In the genomic region with DNA sequence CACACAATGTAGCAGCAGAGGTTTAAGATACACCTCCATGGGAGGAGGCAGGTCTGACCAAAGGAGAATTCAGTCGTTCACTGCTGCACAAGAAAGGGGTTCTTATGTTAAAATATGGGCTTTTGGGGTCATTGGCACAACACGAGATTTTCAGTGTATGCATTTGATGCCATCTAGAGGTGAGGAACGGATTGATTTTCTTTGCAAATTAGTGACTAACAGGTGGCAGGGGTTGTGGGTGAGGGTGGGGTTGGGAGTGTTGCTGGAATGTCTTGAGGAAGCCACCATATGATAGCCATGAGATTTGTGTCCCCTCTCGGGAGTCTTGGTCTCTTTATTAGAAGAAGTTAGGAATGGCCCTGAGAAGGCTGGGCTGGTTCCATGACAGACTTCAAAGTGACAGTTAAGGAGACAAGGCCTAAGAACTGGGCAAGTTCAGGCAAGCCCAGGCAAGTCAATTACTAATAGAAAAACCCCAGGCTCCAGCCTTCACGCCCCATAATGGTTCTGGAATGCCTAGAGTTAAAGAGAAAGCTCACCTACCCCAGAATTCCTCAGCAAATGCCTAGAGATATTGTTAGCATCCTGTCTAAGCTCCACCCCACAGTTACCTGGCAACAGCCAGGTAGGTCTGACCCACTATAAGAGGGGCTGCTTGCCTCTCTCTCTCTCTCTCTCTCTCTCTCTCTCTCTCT, we compare ENCODE assay signal across 11 mouse cellular contexts. TPM values are rescaled to one million over a fixed set of nuclear protein-coding genes. Genes with fewer than 3 reads are reported as not detected.
DNase-seq lines count a peak whose midpoint lies in the region; ATAC-seq and TF ChIP-seq lines count a peak whose summit lies in the region.
"Had no signal": no experiment of that assay in that cellular context is flagged by ENCODE, and none has a peak within 500 bp of the region (broad histone marks: within the 10 kb centered on the region; RNA-seq: fewer than 3 reads in every experiment).

No protein-coding gene starts in this region.

- no peaks in the 10 kb centered on the region for H3K27me3 ChIP-seq in forebrain, postnatal 0 days (ENCODE audit: insufficient read depth, low read length)
- no peaks in the 10 kb centered on the region for H3K27me3 ChIP-seq in forebrain, embryonic 11.5 days (ENCODE audit: control insufficient read depth, insufficient read depth, low read length)
- no peaks in the 10 kb centered on the region for H3K27me3 ChIP-seq in midbrain, embryonic 11.5 days (ENCODE audit: control insufficient read depth, insufficient read depth, low read length)
- no peaks in the 10 kb centered on the region for H3K27me3 ChIP-seq in midbrain, embryonic 13.5 days
- H3K27me3 ChIP-seq in small intestine, adult 2 months (ENCODE audit: control insufficient read depth, insufficient read depth, low read length) = no peaks in the 10 kb centered on the region
- H3K27me3 ChIP-seq: liver, embryonic 15.5 days had no signal

- H3K27ac ChIP-seq in forebrain, postnatal 0 days (ENCODE audit: low read depth, low read length) = no peak overlapping the region
- H3K27ac ChIP-seq in forebrain, embryonic 11.5 days (ENCODE audit: low read depth, low read length) = no peak overlapping the region
- no peak overlapping the region for H3K27ac ChIP-seq in midbrain, embryonic 11.5 days (ENCODE audit: low read depth, low read length)
- H3K27ac ChIP-seq in midbrain, embryonic 13.5 days = no peak overlapping the region
- H3K27ac ChIP-seq in small intestine, adult 2 months (ENCODE audit: insufficient read depth, low read depth, low read length) = no peak overlapping the region
- H3K27ac ChIP-seq: liver, embryonic 15.5 days had no signal

- TF ChIP-seq CTCF in forebrain, postnatal 0 days (IDR thresholded peaks at IDR 0.05; ENCODE audit: low read depth) = peak; percentile 67
- peak; percentile 31; the same call in 1 of the 2 replicates for TF ChIP-seq CTCF in small intestine, adult 2 months (IDR thresholded peaks at IDR 0.05; ENCODE audit: extremely low read depth, insufficient read length, insufficient replicate concordance, low read depth, low read length)

- no peak overlapping the region for H3K9ac ChIP-seq in forebrain, postnatal 0 days
- H3K9ac ChIP-seq in forebrain, embryonic 11.5 days (ENCODE audit: low read length) = no peak overlapping the region
- H3K9ac ChIP-seq in midbrain, embryonic 11.5 days (ENCODE audit: low read length) = no peak overlapping the region
- H3K9ac ChIP-seq in midbrain, embryonic 13.5 days (replicated peaks) = no peak overlapping the region
- H3K9ac ChIP-seq: liver, embryonic 15.5 days had no signal

- ATAC-seq in forebrain, postnatal 0 days = peak; percentile 32; the same call in 1 of the 2 replicates
- no peak for ATAC-seq in forebrain, embryonic 11.5 days (replicated peaks; ENCODE audit: low FRiP score)
- ATAC-seq in midbrain, embryonic 11.5 days (ENCODE audit: low FRiP score) = no peak
- no peak for ATAC-seq in midbrain, embryonic 13.5 days

- no peak overlapping the region for H3K4me2 ChIP-seq in forebrain, postnatal 0 days (ENCODE audit: low read depth)
- no peak overlapping the region for H3K4me2 ChIP-seq in forebrain, embryonic 11.5 days (ENCODE audit: low read depth, low read length, severe bottlenecking)
- no peak overlapping the region for H3K4me2 ChIP-seq in midbrain, embryonic 11.5 days
- no peak overlapping the region for H3K4me2 ChIP-seq in midbrain, embryonic 13.5 days (replicated peaks)
- H3K4me2 ChIP-seq: liver, embryonic 15.5 days had no signal

- H3K36me3 ChIP-seq in forebrain, postnatal 0 days (ENCODE audit: insufficient read depth) = no peaks in the 10 kb centered on the region
- no peaks in the 10 kb centered on the region for H3K36me3 ChIP-seq in forebrain, embryonic 11.5 days (ENCODE audit: control insufficient read depth, insufficient read depth, low read length)
- no peaks in the 10 kb centered on the region for H3K36me3 ChIP-seq in midbrain, embryonic 11.5 days (ENCODE audit: control insufficient read depth, insufficient read depth, low read length)
- no peaks in the 10 kb centered on the region for H3K36me3 ChIP-seq in midbrain, embryonic 13.5 days
- no peaks in the 10 kb centered on the region for H3K36me3 ChIP-seq in small intestine, adult 2 months (ENCODE audit: control insufficient read depth, insufficient read depth, low read length)
- H3K36me3 ChIP-seq: liver, embryonic 15.5 days had no signal

- H3K4me3 ChIP-seq in forebrain, postnatal 0 days (ENCODE audit: low read depth, low read length) = no peak overlapping the region
- H3K4me3 ChIP-seq in forebrain, embryonic 11.5 days (ENCODE audit: low read depth, low read length) = no peak overlapping the region
- H3K4me3 ChIP-seq in midbrain, embryonic 11.5 days (ENCODE audit: low read depth, low read length) = no peak overlapping the region
- H3K4me3 ChIP-seq in midbrain, embryonic 13.5 days (replicated peaks) = no peak overlapping the region
- no peak overlapping the region for H3K4me3 ChIP-seq in small intestine, adult 2 months (ENCODE audit: low read depth, low read length)
- H3K4me3 ChIP-seq: liver, embryonic 15.5 days had no signal

- peak; percentile 66 for DNase-seq in forebrain, postnatal 0 days
- DNase-seq in forebrain, embryonic 11.5 days (ENCODE audit: low spot score) = no peak
- peak; percentile 86 for DNase-seq in midbrain, embryonic 11.5 days (ENCODE audit: low spot score, missing footprints)
- DNase-seq in embryo, embryonic 10 days (ENCODE audit: low spot score) = peak; percentile 23
- no peak for DNase-seq in right cerebral cortex, postnatal 36 days (ENCODE audit: low spot score in 2 of 2)
- DNase-seq in frontal cortex, postnatal 14 days (ENCODE audit: low spot score in 2 of 2) = no peak
- DNase-seq: cerebellum, adult 18-20 months; kidney, adult 2 months had no signal

- 0 out of 2 replicates have a peak, but pooled peaks cover 3% of the 10 kb centered on the region for H3K4me1 ChIP-seq in forebrain, postnatal 0 days (ENCODE audit: insufficient read depth)
- no peaks in the 10 kb centered on the region; the same call in 1 of the 2 replicates for H3K4me1 ChIP-seq in forebrain, embryonic 11.5 days (replicated peaks; ENCODE audit: control insufficient read depth, insufficient read depth, low read length)
- no peaks in the 10 kb centered on the region for H3K4me1 ChIP-seq in midbrain, embryonic 11.5 days (ENCODE audit: control insufficient read depth, insufficient read depth, low read length)
- peaks cover 2% of the 10 kb centered on the region for H3K4me1 ChIP-seq in midbrain, embryonic 13.5 days (replicated peaks)
- H3K4me1 ChIP-seq in small intestine, adult 2 months (ENCODE audit: control insufficient read depth, insufficient read depth, insufficient read length, low read length) = peaks cover 11% of the 10 kb centered on the region

- no peaks in the 10 kb centered on the region for H3K9me3 ChIP-seq in forebrain, postnatal 0 days (ENCODE audit: low read length)
- no peaks in the 10 kb centered on the region for H3K9me3 ChIP-seq in forebrain, embryonic 11.5 days (ENCODE audit: control insufficient read depth, low read length)
- H3K9me3 ChIP-seq in midbrain, embryonic 11.5 days (ENCODE audit: control insufficient read depth, low read length) = no peaks in the 10 kb centered on the region
- no peaks in the 10 kb centered on the region for H3K9me3 ChIP-seq in midbrain, embryonic 13.5 days
- H3K9me3 ChIP-seq: liver, embryonic 15.5 days had no signal

- no peak for TF ChIP-seq POLR2A in small intestine, adult 2 months (IDR thresholded peaks at IDR 0.05; ENCODE audit: low read depth, low read length)

- 27% methylated on average over 5 of the region's 5 CpGs for WGBS in forebrain, postnatal 0 days
- WGBS in forebrain, embryonic 11.5 days = 39% methylated on average over 5 of the region's 5 CpGs
- 39% methylated on average over 5 of the region's 5 CpGs for WGBS in midbrain, embryonic 11.5 days
- WGBS in midbrain, embryonic 13.5 days = 41% methylated on average over 5 of the region's 5 CpGs
- 12% methylated on average over 5 of the region's 5 CpGs for WGBS in small intestine, adult 2 months

RNA-seq across cellular contexts. Expression of gene Zbtb38, which starts 47.6 kb away (rescaled TPM):
- 57.6 and 68.3 TPM in 2 replicates for total RNA-seq in forebrain, postnatal 0 days (2014; rRNA removed)
- polyA plus RNA-seq in forebrain, postnatal 0 days (2015; fragmentation: Nextera tagmentation; extraction: Ambion mirVana) = 31.8 and 44.2 TPM in 2 replicates
- 10.5 and 11.1 TPM in 2 replicates for polyA plus RNA-seq in forebrain, embryonic 11.5 days (2014; fragmentation: Nextera tagmentation; extraction: Ambion mirVana)
- 11.3 and 11.9 TPM in 2 replicates for polyA plus RNA-seq in midbrain, embryonic 11.5 days (2014; fragmentation: Nextera tagmentation; extraction: Ambion mirVana)
- polyA plus RNA-seq in midbrain, embryonic 13.5 days (2015; fragmentation: Nextera tagmentation; extraction: Ambion mirVana) = 38.0 and 41.1 TPM in 2 replicates
- polyA plus RNA-seq in small intestine, adult 2 months (2012; rRNA removed) = 3.8 and 7.7 TPM in 2 replicates

Comparison
In these comparisons a context has a peak if more than half of its experiments do, and no peak if none do; other contexts are left out.
1. DNase-seq: peak in forebrain, postnatal 0 days (single experiment), midbrain, embryonic 11.5 days (single experiment) and embryo, embryonic 10 days (single experiment); none in forebrain, embryonic 11.5 days (single experiment), right cerebral cortex, postnatal 36 days (0 of 2) and frontal cortex, postnatal 14 days (0 of 2).